Mouse (Mus musculus) hindbrain, embryonic 14.5 days (tissue): Measurements from ENCODE around the gene Pgs1. TPM values are rescaled to one million over a fixed set of nuclear protein-coding genes. Genes with fewer than 3 reads are reported as not detected.

Experiments used
- ATAC-seq: fragments of 200-750 bp; cut with Nextera tagmentation; 2 replicates; pipeline ENCODE4 v1.8.0; 2017; ENCODE audit warnings: moderate number of reproducible peaks, mild to moderate bottlenecking, moderate TSS enrichment, moderate library complexity; ENCODE audit not compliant: low FRiP score
- DNase-seq: peaks from one replicate; pipeline ENCODE4 v3.0.0-alpha.2; 2015; ENCODE audit warnings: low spot score
- H3K27ac ChIP-seq: fragments of 300-500 bp; sonication (generic); 2 replicates; pipeline ENCODE4 v1.5.1; 2014; ENCODE audit warnings: mild to moderate bottlenecking, moderate library complexity
- H3K27me3 ChIP-seq: fragments of 300-500 bp; sonication (generic); 2 replicates; pipeline ENCODE4 v1.6.1; 2014; ENCODE audit warnings: mild to moderate bottlenecking, low read length, mixed read lengths; ENCODE audit not compliant: control insufficient read depth, insufficient read depth
- H3K36me3 ChIP-seq: fragments of 300-500 bp; sonication (generic); replicated peaks from 2 replicates; pipeline ENCODE4 v1.6.1; 2014; ENCODE audit not compliant: control insufficient read depth, insufficient read depth
- H3K4me1 ChIP-seq: fragments of 300-500 bp; sonication (generic); replicated peaks from 2 replicates; pipeline ENCODE4 v1.6.1; 2014; ENCODE audit warnings: antibody characterized with exemption, low read length, mixed read lengths; ENCODE audit not compliant: control insufficient read depth, insufficient read depth
- H3K4me2 ChIP-seq: fragments of 300-500 bp; sonication (generic); replicated peaks from 2 replicates; pipeline ENCODE4 v1.6.1; 2014; ENCODE audit warnings: mild to moderate bottlenecking, moderate library complexity
- H3K4me3 ChIP-seq: fragments of 300-500 bp; sonication (generic); replicated peaks from 2 replicates; pipeline ENCODE4 v1.5.1; 2014; ENCODE audit warnings: mild to moderate bottlenecking, low read length
- H3K9ac ChIP-seq: fragments of 300-500 bp; sonication (generic); 2 replicates; pipeline ENCODE4 v1.6.1; 2014
- H3K9me3 ChIP-seq: fragments of 300-500 bp; sonication (generic); 2 replicates; pipeline ENCODE4 v1.6.1; 2016; ENCODE audit warnings: low read length; ENCODE audit not compliant: control insufficient read depth
- WGBS: fragments of 180-500 bp; shearing (Covaris S2); extraction: QIAGEN DNeasy Blood & Tissue Kit; methylation state at CpG from one replicate; pipeline ENCODE4 v1.1.7; 2014; 5-methylcytosine and 5-hydroxymethylcytosine counted together
- polyA plus RNA-seq: library from polyadenylated mRNA; unstranded; fragments of >200 nt; fragmentation: Nextera tagmentation; extraction: Ambion mirVana; gene quantifications from 2 replicates; pipeline ENCODE4 v1.2.1, GENCODE M21; 2014

The Pgs1 gene
- polyA plus RNA-seq, 1 experiment from 2014 or later, result 48.1 TPM

DNA sequence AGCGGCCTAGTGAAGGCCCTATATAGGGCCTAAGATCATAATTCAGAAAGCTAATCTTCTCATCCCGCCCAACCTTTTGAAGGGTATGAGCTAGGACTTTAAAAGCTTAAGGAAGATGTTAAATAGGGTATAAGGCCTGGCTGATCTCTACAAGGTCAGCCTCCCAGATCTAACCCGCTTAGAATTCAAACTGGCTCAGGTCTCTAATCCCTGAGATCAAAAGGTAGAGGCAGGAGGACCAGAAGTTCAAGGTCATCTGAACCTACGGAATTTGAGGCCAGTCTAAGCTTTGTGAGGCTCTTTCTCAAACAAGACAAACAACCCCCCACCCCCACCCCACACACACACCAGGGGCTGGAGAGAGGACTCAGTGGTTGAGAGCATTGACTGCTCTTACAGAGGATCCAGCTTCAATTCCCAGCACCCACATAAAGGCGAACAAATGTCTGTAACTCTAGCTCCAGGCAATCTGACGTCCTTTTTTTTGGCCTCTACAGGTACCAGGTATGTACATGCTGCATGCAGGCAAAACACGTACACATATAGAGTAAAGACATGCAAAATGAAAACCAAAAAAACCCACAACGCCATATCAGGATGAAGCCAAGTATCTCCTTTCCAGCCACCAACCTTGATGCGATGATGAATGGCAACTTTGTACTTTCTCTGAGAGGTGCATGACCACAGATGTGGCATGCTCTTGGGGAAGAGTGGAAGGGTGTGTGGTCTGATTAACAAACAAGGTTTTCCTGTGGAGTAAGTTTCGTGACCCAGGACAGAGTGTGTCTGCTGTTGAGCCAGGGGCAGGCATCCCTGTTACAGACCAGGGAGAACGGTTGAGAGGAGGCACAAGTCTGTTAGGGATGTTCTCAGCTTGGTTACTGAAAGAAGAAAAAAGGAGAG is 13.2 kb upstream of the Pgs1 start:
- DNase-seq (no peak), ATAC-seq (no peak)

DNA sequence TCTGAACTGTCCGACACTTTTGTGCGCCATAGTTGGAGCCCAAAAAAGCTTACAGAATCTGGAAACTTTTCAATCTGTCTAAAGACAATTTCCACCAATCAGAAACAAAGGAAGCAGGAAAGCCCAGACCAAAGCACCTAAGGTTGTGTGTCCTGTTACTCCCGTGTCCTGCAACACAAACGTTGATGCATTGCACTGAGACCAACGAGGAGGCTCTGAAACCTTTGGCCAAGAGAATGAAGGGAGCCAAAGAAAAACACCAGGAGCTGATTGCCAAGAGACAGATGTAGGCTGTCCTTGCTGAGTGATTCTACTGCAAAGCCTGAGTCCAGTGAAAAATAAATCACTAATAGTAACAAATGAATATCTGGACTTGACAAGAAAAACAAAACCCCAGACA is 12.5 kb upstream of the Pgs1 start:
- DNase-seq, result no peak
- WGBS, result 35% methylated on average over 5 of the region's 5 CpGs
- H3K9ac ChIP-seq, result no peak overlapping the region
- H3K36me3 ChIP-seq, result no peaks in the 10 kb centered on the region
- no peaks in the 10 kb centered on the region for H3K27me3 ChIP-seq
- H3K4me3 ChIP-seq, result no peak overlapping the region
- no peak overlapping the region for H3K27ac ChIP-seq
- peaks cover 29% of the 10 kb centered on the region for H3K4me1 ChIP-seq
- H3K4me2 ChIP-seq, result no peak overlapping the region
- no peak for ATAC-seq
- H3K9me3 ChIP-seq, result no peaks in the 10 kb centered on the region

More for the DNA sequence above, 13.2 kb upstream of the Pgs1 start:
- no peak overlapping the region for H3K4me3 ChIP-seq
- H3K9ac ChIP-seq, result no peak overlapping the region
- no peaks in the 10 kb centered on the region for H3K36me3 ChIP-seq
- no peak overlapping the region for H3K4me2 ChIP-seq
- no peaks in the 10 kb centered on the region for H3K9me3 ChIP-seq
- no peak overlapping the region for H3K27ac ChIP-seq
- peaks cover 35% of the 10 kb centered on the region for H3K4me1 ChIP-seq
- peaks cover 1% of the 10 kb centered on the region for H3K27me3 ChIP-seq
- WGBS, result 65% methylated on average over 11 of the region's 11 CpGs

GRCm38 (mm10) chr11:117974327-117975125 is 11.6 kb upstream of the Pgs1 start:
- no peaks in the 10 kb centered on the region for H3K9me3 ChIP-seq
- H3K4me2 ChIP-seq, result no peak overlapping the region
- H3K27ac ChIP-seq, result peak overlapping the region; percentile 77
- no peak overlapping the region for H3K9ac ChIP-seq
- DNase-seq, result no peak
- H3K4me1 ChIP-seq, result peaks cover 28% of the 10 kb centered on the region
- ATAC-seq, result no peak
- H3K36me3 ChIP-seq, result no peaks in the 10 kb centered on the region
- 19% methylated on average over 14 of the region's 14 CpGs for WGBS
- no peak overlapping the region for H3K4me3 ChIP-seq
- no peaks in the 10 kb centered on the region for H3K27me3 ChIP-seq

- peak overlapping the region; percentile 77 for H3K27ac ChIP-seq
- H3K4me1 ChIP-seq, result peaks cover 22% of the 10 kb centered on the region
- DNase-seq (no peak), ATAC-seq (0 out of 2 replicates have a peak, but pooled peaks have one; percentile 6)
- H3K36me3 ChIP-seq, result no peaks in the 10 kb centered on the region
- no peak overlapping the region for H3K4me3 ChIP-seq
- no peak overlapping the region for H3K9ac ChIP-seq
- 4% methylated on average over 18 of the region's 18 CpGs for WGBS
- no peak overlapping the region for H3K4me2 ChIP-seq
- H3K9me3 ChIP-seq, result no peaks in the 10 kb centered on the region
- H3K27me3 ChIP-seq, result no peaks in the 10 kb centered on the region
Measured at GRCm38 (mm10) chr11:117975211-117975967, 10.7 kb upstream of the Pgs1 start.

DNA sequence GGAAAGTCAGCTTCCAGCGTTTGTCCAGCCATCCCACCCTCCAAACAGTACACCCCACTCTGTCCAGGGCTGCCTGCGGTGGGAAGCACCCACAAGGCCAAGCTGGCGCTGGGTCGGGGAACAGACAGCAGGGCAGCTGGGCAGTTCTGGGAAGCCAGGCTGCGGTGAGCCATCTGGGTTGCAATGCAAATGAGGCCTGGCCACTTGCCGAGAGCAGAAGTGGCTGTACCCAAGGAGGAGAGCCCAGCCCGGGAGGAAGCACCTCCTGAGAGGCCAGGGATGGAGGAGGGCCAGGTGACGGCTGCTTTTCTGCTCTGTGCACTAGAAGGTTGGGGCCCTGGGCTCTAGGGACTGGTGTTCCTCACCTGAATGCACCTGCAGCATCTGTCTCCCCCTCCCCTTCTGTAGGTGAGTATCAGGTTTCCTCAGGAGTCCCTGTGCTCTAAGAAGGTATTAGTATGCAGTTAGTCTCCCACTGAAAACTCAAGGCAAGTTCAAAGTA is 10.0 kb upstream of the Pgs1 start:
- ATAC-seq (peak; percentile 65; the same call in 1 of the 2 replicates), DNase-seq (peak; percentile 57)
- Histone ChIP-seq H3K4me2 (no peak overlapping the region), H3K27me3 (no peaks in the 10 kb centered on the region), H3K27ac (peak overlapping the region; percentile 77), H3K9me3 (no peaks in the 10 kb centered on the region), H3K36me3 (no peaks in the 10 kb centered on the region), H3K4me3 (no peak overlapping the region), H3K9ac (no peak overlapping the region; the same call in 1 of the 2 replicates), H3K4me1 (peaks cover 22% of the 10 kb centered on the region)
- 2% methylated on average over 8 of the region's 8 CpGs for WGBS

DNA sequence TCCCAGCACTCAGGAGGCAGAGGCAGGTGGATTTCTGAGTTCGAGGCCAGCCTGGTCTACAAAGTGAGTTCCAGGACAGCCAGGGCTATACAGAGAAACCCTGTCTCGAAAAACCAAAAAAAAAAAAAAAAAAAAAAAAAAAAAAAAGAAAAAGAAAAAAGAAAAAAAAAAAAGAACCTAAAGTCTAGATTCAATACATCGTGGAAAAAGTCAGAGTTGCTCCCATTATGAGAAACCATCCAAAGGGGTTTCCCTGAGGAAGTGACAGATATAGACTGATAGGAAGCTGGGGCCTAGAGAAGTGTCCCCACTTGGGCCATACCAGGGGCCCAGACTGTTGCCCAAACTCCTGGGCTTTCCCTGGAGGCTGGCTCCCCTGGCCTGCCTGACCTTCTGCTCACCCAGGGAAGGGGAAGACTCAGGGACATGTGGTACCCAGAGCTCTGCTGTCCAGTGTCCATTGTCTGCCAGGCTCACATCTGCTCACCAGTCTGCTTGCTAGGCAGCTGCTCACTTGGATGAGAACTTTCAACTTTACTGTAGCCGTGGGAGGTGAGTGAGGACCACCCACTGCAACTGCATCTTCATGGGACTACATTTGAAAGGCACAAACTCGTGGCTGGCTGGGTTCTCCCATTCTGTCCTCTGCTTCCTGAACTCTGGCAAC is 8.3 kb upstream of the Pgs1 start:
- Histone ChIP-seq H3K9ac (no peak overlapping the region), H3K9me3 (no peaks in the 10 kb centered on the region), H3K27ac (no peak overlapping the region), H3K4me3 (no peak overlapping the region), H3K4me1 (peaks cover 22% of the 10 kb centered on the region), H3K4me2 (no peak overlapping the region), H3K27me3 (no peaks in the 10 kb centered on the region), H3K36me3 (no peaks in the 10 kb centered on the region)
- WGBS, result 48% methylated on average over 4 of the region's 5 CpGs
- DNase-seq (no peak), ATAC-seq (no peak)

- DNase-seq (no peak), ATAC-seq (no peak)
- Histone ChIP-seq H3K27ac (no peak overlapping the region), H3K4me3 (no peak overlapping the region), H3K9me3 (no peaks in the 10 kb centered on the region), H3K4me1 (peaks cover 22% of the 10 kb centered on the region), H3K9ac (no peak overlapping the region), H3K4me2 (no peak overlapping the region), H3K27me3 (no peaks in the 10 kb centered on the region), H3K36me3 (no peaks in the 10 kb centered on the region)
- 58% methylated on average over 7 of the region's 7 CpGs for WGBS
Measured at GRCm38 (mm10) chr11:117979388-117979787, 6.7 kb upstream of the Pgs1 start.

DNA sequence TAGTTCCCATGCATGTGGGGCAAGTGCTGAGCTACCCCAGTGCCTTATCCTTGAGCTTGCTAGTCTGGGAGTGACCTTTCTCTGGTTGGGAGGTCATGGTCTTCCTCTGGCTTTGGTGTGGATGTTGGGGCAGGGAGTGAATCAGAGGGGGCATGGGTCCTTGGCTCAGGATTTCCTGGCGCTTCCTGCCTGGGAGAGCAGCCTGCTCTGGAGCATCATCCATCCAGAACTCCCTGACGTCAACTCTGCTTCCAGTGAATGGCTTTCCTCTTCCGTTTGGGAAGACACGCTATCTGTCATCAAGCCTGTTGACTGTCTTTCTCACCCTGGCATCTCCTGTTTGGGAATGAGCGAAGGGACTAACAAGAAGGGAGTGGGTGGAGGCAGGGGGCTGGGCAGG is 3.7 kb upstream of the Pgs1 start:
- H3K4me2 ChIP-seq, result no peak overlapping the region
- no peak overlapping the region for H3K9ac ChIP-seq
- H3K4me1 ChIP-seq, result peaks cover 8% of the 10 kb centered on the region
- no peak overlapping the region for H3K27ac ChIP-seq
- no peak for ATAC-seq
- H3K27me3 ChIP-seq, result no peaks in the 10 kb centered on the region
- DNase-seq, result no peak
- 74% methylated on average over 5 of the region's 5 CpGs for WGBS
- no peaks in the 10 kb centered on the region for H3K9me3 ChIP-seq
- H3K4me3 ChIP-seq, result no peak overlapping the region
- no peaks in the 10 kb centered on the region for H3K36me3 ChIP-seq
